Mouse (Mus musculus): Measurements from ENCODE around the gene Dnlz. TPM values are rescaled to one million over a fixed set of nuclear protein-coding genes. Genes with fewer than 3 reads are reported as not detected.

The Dnlz gene
- total and polyA plus RNA-seq, 3 experiments, result 21.8 to 27.7 TPM; not detected in 1

GRCm38 (mm10) chr2:26315925-26316311 is 36.0 kb downstream of the Dnlz start:
- Histone ChIP-seq H3K4me3 (ENCODE audit: control insufficient read depth in 1 of 2, insufficient read depth in 1 of 2, low read depth in 2 of 2, low read length in 2 of 2) (peak overlapping the region; percentile 61 to 64), H3K27me3 (ENCODE audit: control insufficient read depth in 1 of 2, insufficient read depth in 2 of 2, low read length in 2 of 2) (peaks cover 0 to 2% of the 10 kb centered on the region in 2 experiments; a peak in 3 of 4 replicates)
- no peak for TF ChIP-seq POLR2AphosphoS2 (IDR thresholded peaks at IDR 0.05; ENCODE audit: low read length)
- TF ChIP-seq ZKSCAN1 (IDR thresholded peaks at IDR 0.05; ENCODE audit: low read depth, low read length), result no peak
- no peak for TF ChIP-seq ZNF384 (IDR thresholded peaks at IDR 0.05; ENCODE audit: low read depth, low read length)
- no peak for TF ChIP-seq NRF1 (IDR thresholded peaks at IDR 0.05; ENCODE audit: insufficient read depth, low read depth, low read length, poor library complexity, severe bottlenecking)
- TF ChIP-seq MAZ (IDR thresholded peaks at IDR 0.05; ENCODE audit: low read depth, low read length), result no peak
- no peak for TF ChIP-seq NELFE (IDR thresholded peaks at IDR 0.05; ENCODE audit: low read depth, low read length)
- TF ChIP-seq JUND (IDR thresholded peaks at IDR 0.05; ENCODE audit: low read depth, low read length), result no peak
- no peak for TF ChIP-seq CTCF (IDR thresholded peaks at IDR 0.05 in 2 of 3, conservative IDR thresholded peaks at IDR 0.05 in 1 of 3; ENCODE audit: control insufficient read depth in 1 of 3, insufficient read depth in 1 of 3, low read depth in 2 of 3, low read length in 3 of 3, poor library complexity in 1 of 3, severe bottlenecking in 1 of 3)
- no peak for TF ChIP-seq ETS1 (IDR thresholded peaks at IDR 0.05; ENCODE audit: low read depth, low read length)

GRCm38 (mm10) chr2:26315072-26315924 is 36.6 kb downstream of the Dnlz start, which contains the start of gene Gpsm1:
Gene Gpsm1 (plus strand): TSS chr2:26315515.
- Histone ChIP-seq H3K4me1 (ENCODE audit: control insufficient read depth in 1 of 2, insufficient read depth in 2 of 2, low read length in 2 of 2) (no peaks in the 10 kb centered on the region; a peak in 1 of 4 replicates), H3K27me3 (ENCODE audit: control insufficient read depth in 1 of 2, insufficient read depth in 2 of 2, low read length in 2 of 2) (peaks cover 0 to 2% of the 10 kb centered on the region in 2 experiments; a peak in 3 of 4 replicates), H3K36me3 (ENCODE audit: control insufficient read depth in 1 of 2, insufficient read depth in 2 of 2, low read length in 2 of 2) (no peaks in the 10 kb centered on the region), H3K9ac (ENCODE audit: control insufficient read depth, low read depth, low read length, poor library complexity, severe bottlenecking) (peak within 1 kb of the TSS; percentile 58), H3K4me3 (ENCODE audit: control insufficient read depth in 1 of 2, insufficient read depth in 1 of 2, low read depth in 2 of 2, low read length in 2 of 2) (peak within 1 kb of the TSS; percentile 61 to 64), H3K27ac (ENCODE audit: control insufficient read depth, low read depth, low read length) (no peak within 1 kb of the TSS), H3K9me3 (replicated peaks; ENCODE audit: insufficient read depth, low read length) (no peaks in the 10 kb centered on the region), H3K79me2 (ENCODE audit: control insufficient read depth, insufficient read depth, low read length, poor library complexity) (no peaks in the 10 kb centered on the region)
- DNase-seq (ENCODE audit: low read depth, low spot score), result peak; percentile 32
- TF ChIP-seq NELFE (IDR thresholded peaks at IDR 0.05; ENCODE audit: low read depth, low read length) (no peak), JUND (IDR thresholded peaks at IDR 0.05; ENCODE audit: low read depth, low read length) (no peak), USF1 (IDR thresholded peaks at IDR 0.05; ENCODE audit: low read depth, low read length) (no peak), MAX (IDR thresholded peaks at IDR 0.05; ENCODE audit: low read length) (no peak), GATA1 (IDR thresholded peaks at IDR 0.05; ENCODE audit: low read depth, low read length) (no peak), ZMIZ1 (IDR thresholded peaks at IDR 0.05; ENCODE audit: low read depth, low read length) (no peak), MAFK (IDR thresholded peaks at IDR 0.05; ENCODE audit: borderline replicate concordance, low read depth, low read length) (no peak), ZKSCAN1 (IDR thresholded peaks at IDR 0.05; ENCODE audit: low read depth, low read length) (no peak), KAT2A (conservative IDR thresholded peaks at IDR 0.05; ENCODE audit: low read depth, low read length) (no peak), MEF2A (IDR thresholded peaks at IDR 0.05; ENCODE audit: extremely low read depth, insufficient replicate concordance, low read depth, low read length, poor library complexity, severe bottlenecking) (no peak), ZNF384 (IDR thresholded peaks at IDR 0.05; ENCODE audit: low read depth, low read length) (no peak)

More at GRCm38 (mm10) chr2:26315925-26316311, 36.0 kb downstream of the Dnlz start:
- Histone ChIP-seq H3K36me3 (ENCODE audit: control insufficient read depth in 1 of 2, insufficient read depth in 2 of 2, low read length in 2 of 2) (no peaks in the 10 kb centered on the region), H3K27ac (ENCODE audit: control insufficient read depth, low read depth, low read length) (no peak overlapping the region), H3K9me3 (replicated peaks; ENCODE audit: insufficient read depth, low read length) (no peaks in the 10 kb centered on the region), H3K4me1 (ENCODE audit: control insufficient read depth in 1 of 2, insufficient read depth in 2 of 2, low read length in 2 of 2) (no peaks in the 10 kb centered on the region; a peak in 1 of 4 replicates), H3K79me2 (ENCODE audit: control insufficient read depth, insufficient read depth, low read length, poor library complexity) (no peaks in the 10 kb centered on the region), H3K9ac (ENCODE audit: control insufficient read depth, low read depth, low read length, poor library complexity, severe bottlenecking) (peak overlapping the region; percentile 58)
- DNase-seq (ENCODE audit: low read depth, low spot score), result peak; percentile 26
